Mouse (Mus musculus) brain, adult 2 months (tissue): Measurements from ENCODE around the gene Tcta.
"Not testable (repeated sequence)": the region's sequence is repeated elsewhere in the genome, so short reads cannot be mapped to it uniquely, and the experiment has no call there.

Experiments used
- DNase-seq: peaks from one replicate; pipeline ENCODE4 v3.0.0; 2011; ENCODE audit warnings: low read depth, low spot score

Gene Tcta

DNA sequence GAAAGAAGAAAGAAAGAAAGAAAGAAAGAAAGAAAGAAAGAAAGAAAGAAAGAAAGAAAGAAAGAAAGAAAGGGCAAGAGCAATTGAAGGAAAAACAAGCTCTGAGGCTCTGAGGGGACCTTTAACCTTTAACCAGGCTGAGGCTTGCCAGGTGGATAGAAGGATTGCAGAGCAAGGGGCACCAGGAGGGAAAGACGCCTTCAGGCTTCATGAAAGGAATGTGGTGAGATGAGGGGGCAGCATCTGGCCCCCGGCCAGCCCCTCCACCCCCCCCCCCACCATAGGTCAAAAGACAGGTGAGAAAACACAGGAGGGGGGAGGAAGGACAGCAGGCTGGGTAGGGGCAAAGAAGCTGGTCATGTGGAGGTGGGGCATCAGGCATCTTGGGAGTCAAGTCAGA lies 34.0 kb downstream of the Tcta start:
- DNase-seq = no peak

DNA sequence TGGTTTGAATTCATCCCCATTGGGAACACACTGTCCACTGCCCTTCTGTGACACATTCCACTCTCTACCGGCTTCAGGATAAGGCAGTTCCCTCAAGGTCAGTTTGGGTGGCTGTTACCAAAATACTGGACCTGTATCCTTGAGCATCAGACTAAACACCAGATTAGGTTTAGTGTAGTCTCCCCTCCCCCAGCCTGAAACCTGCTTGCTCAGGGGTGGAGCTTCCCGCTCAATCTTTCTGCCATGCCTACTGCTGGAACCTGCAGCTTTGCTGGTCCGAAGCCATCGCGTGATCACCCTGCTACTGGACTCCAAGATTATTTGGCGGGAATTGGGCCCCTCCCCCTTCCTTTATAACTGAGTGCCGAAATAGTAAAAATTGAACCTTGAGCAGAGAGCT lies 37.3 kb downstream of the Tcta start:
- DNase-seq = not testable (repeated sequence)

- peak; percentile 23 for DNase-seq
Measured at GRCm38 (mm10) chr9:108267691-108268090, 38.3 kb downstream of the Tcta start.

- no peak for DNase-seq
Measured at GRCm38 (mm10) chr9:108266261-108266935, 39.6 kb downstream of the Tcta start.

DNA sequence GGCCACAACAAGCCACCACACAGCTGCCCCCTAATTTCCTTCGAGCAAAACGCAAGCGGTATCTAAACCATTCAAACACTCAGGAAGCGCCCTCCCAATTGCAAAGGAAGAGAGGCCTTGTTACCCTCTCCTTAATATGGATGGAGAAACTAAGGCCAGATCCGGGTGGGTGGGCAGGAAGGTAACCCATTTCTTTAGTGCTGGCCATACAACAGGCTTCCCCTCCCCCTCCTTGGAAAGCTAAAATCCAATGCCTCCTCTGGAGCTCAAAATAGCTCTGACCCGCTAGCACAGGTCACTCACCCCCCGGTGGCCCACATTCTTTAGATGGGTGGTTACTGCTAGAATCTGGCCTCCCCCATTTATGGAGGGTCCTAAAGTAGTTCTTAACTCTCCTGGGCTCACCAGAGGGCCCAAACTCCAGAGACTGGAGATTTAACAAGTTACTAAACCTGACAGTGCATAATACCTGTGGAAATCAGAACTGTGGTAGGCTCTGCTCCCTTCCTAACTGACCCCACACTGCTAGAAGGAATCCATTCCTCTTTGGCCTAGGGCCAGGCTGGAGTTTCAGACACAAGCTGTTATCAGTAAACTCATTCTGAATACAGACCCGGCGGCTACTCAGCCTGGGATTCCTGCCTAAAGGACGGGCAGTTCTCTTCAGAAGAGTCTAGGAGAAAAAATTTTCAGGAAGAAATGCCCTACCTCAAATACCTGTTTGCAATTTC lies 41.6 kb downstream of the Tcta start:
- peak; percentile 18 for DNase-seq

DNA sequence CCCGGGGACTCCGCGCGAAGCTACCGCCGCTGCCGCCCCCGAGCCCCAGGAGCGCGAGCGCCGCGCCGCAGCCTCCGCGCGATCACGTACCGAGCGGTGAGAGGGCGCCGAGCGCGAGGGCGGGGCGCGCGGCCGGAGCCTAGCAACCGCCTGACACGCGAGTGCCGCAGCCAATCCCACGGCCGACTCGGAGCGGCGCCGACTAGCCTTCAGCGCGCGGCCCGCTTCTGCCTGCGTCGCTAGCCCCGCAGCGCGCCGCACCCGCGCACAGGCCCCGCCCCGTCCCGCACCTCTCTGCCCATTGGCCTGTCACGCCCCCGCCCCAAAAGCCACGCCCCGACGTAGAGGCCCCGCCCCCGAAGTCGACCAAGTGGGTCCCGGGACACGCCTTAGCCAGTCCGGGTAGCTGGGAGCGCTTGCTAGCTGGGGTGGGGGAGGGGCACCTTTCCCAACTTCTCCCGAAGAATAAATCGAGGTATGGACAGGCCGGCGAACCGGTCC lies 42.2 kb downstream of the Tcta start, which contains the start of gene Dag1:
Gene Dag1, minus strand, starts transcription at position 269 of the 501 bp plus-strand sequence.
- peak; percentile 99 for DNase-seq

GRCm38 (mm10) chr9:108263131-108263681 lies 42.8 kb downstream of the Tcta start:
- DNase-seq = peak; percentile 53

DNA sequence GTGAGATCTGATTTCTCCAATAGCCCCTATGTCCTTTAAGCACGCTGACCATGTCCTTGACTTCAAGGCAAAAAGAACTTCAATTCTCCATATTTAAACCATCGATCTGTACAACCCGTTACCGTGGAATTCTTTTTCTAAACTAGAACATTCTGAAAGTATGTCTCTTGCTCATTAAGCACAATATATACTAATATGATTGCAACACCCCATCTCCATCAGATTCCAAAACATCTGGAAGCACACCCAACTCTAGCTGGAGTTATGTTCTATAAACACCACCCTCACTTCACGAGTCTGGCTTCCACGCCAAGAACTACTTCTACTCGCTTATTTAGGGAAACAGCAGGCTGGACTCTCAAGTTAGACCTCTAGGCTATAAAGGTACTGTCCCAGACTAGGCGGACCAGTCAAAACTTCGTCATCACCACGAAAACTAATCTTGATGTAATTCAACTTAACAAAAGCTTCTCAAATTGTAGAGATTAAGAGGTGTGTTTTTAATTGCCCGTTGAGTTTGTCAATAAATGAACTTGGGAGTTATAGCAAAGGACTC lies 43.4 kb downstream of the Tcta start:
- DNase-seq = no peak

GRCm38 (mm10) chr9:108261865-108262264 lies 44.1 kb downstream of the Tcta start:
- DNase-seq = no peak

DNA sequence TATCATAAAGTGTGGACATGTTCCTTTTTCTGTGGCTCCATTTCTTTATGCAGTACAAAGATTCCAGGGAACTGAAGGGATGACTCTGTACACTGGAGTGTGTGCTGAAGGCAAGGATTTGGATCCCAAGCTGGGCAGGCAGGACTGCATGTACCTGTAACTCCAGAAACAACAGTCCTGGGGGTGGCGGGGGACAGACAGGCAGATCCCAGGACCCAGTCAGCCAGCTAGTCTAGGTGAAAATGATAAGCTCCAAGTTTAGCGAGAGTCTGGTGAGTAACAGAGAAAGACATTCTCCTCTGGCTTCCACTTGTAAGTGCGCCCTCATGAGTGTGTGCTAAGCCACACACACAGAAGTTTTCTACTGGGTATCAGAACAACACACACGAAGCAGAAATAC lies 45.4 kb downstream of the Tcta start:
- no peak for DNase-seq
